Mouse (Mus musculus): ENCODE measurements around the gene Fam181a. TPM values are rescaled to one million over a fixed set of nuclear protein-coding genes. Genes with fewer than 3 reads are reported as not detected.
A peak's percentile ranks its signal among the peaks of the same experiment; 100 is the strongest.

The Fam181a gene
- polyA plus RNA-seq, 1 experiment from 2014 or later: 16.6 TPM

GRCm38 (mm10) chr12:103282936-103283335 is 27.8 kb upstream of the Fam181a start:
- Histone ChIP-seq H3K9ac (ENCODE audit: low read depth, low read length) (no peak overlapping the region), H3K4me3 (ENCODE audit: low read depth, low read length) (no peak overlapping the region), H3K27me3 (ENCODE audit: control insufficient read depth, insufficient read depth, low read length) (no peaks in the 10 kb centered on the region), H3K4me1 (replicated peaks; ENCODE audit: control insufficient read depth, insufficient read depth, low read length) (no peaks in the 10 kb centered on the region), H3K9me3 (ENCODE audit: control insufficient read depth, low read length) (peaks cover under 1% of the 10 kb centered on the region; the same call in 1 of the 2 replicates), H3K27ac (ENCODE audit: low read depth, low read length) (no peak overlapping the region), H3K4me2 (replicated peaks; ENCODE audit: low read depth, low read length) (no peak overlapping the region), H3K36me3 (ENCODE audit: control insufficient read depth, insufficient read depth, low read length) (no peaks in the 10 kb centered on the region)
- DNase-seq (ENCODE audit: low spot score): no peak
- WGBS: 71% methylated on average over 6 of the region's 6 CpGs
- ATAC-seq (ENCODE audit: low FRiP score): no peak

GRCm38 (mm10) chr12:103283411-103283810 is 27.4 kb upstream of the Fam181a start:
- no peak overlapping the region for H3K27ac ChIP-seq (ENCODE audit: low read depth, low read length)
- ATAC-seq (ENCODE audit: low FRiP score): no peak
- no peaks in the 10 kb centered on the region for H3K4me1 ChIP-seq (replicated peaks; ENCODE audit: control insufficient read depth, insufficient read depth, low read length)
- no peak overlapping the region for H3K4me3 ChIP-seq (ENCODE audit: low read depth, low read length)
- no peak overlapping the region for H3K9ac ChIP-seq (ENCODE audit: low read depth, low read length)
- no peaks in the 10 kb centered on the region for H3K27me3 ChIP-seq (ENCODE audit: control insufficient read depth, insufficient read depth, low read length)
- H3K9me3 ChIP-seq (ENCODE audit: control insufficient read depth, low read length): no peaks in the 10 kb centered on the region
- no peak for DNase-seq (ENCODE audit: low spot score)
- H3K36me3 ChIP-seq (ENCODE audit: control insufficient read depth, insufficient read depth, low read length): no peaks in the 10 kb centered on the region
- no peak overlapping the region for H3K4me2 ChIP-seq (replicated peaks; ENCODE audit: low read depth, low read length)
- WGBS: 91% methylated on average over 3 of the region's 3 CpGs

GRCm38 (mm10) chr12:103287276-103287675 is 23.5 kb upstream of the Fam181a start:
- Histone ChIP-seq H3K9me3 (ENCODE audit: control insufficient read depth, low read length) (no peaks in the 10 kb centered on the region), H3K4me3 (ENCODE audit: low read depth, low read length) (no peak overlapping the region), H3K27me3 (ENCODE audit: control insufficient read depth, insufficient read depth, low read length) (no peaks in the 10 kb centered on the region), H3K4me1 (replicated peaks; ENCODE audit: control insufficient read depth, insufficient read depth, low read length) (0 out of 2 replicates have a peak, but pooled peaks cover 2% of the 10 kb centered on the region), H3K36me3 (ENCODE audit: control insufficient read depth, insufficient read depth, low read length) (no peaks in the 10 kb centered on the region), H3K9ac (ENCODE audit: low read depth, low read length) (no peak overlapping the region), H3K4me2 (replicated peaks; ENCODE audit: low read depth, low read length) (no peak overlapping the region), H3K27ac (ENCODE audit: low read depth, low read length) (no peak overlapping the region)
- 91% methylated on average over 4 of the region's 4 CpGs for WGBS
- DNase-seq (ENCODE audit: low spot score) (no peak), ATAC-seq (ENCODE audit: low FRiP score) (no peak)

- no peaks in the 10 kb centered on the region for H3K27me3 ChIP-seq (ENCODE audit: control insufficient read depth, insufficient read depth, low read length)
- no peak for DNase-seq (ENCODE audit: low spot score)
- no peak for ATAC-seq (ENCODE audit: low FRiP score)
- no peak overlapping the region for H3K9ac ChIP-seq (ENCODE audit: low read depth, low read length)
- H3K4me3 ChIP-seq (ENCODE audit: low read depth, low read length): no peak overlapping the region
- 90% methylated on average over 3 of the region's 3 CpGs for WGBS
- 0 out of 2 replicates have a peak, but pooled peaks cover 2% of the 10 kb centered on the region for H3K4me1 ChIP-seq (replicated peaks; ENCODE audit: control insufficient read depth, insufficient read depth, low read length)
- H3K4me2 ChIP-seq (replicated peaks; ENCODE audit: low read depth, low read length): no peak overlapping the region
- no peak overlapping the region for H3K27ac ChIP-seq (ENCODE audit: low read depth, low read length)
- H3K9me3 ChIP-seq (ENCODE audit: control insufficient read depth, low read length): no peaks in the 10 kb centered on the region
- H3K36me3 ChIP-seq (ENCODE audit: control insufficient read depth, insufficient read depth, low read length): no peaks in the 10 kb centered on the region
Observed at GRCm38 (mm10) chr12:103292366-103292765, 18.4 kb upstream of the Fam181a start.

- 18% methylated on average over 4 of the region's 4 CpGs for WGBS
Observed at GRCm38 (mm10) chr12:103296292-103296691, 14.5 kb upstream of the Fam181a start.

GRCm38 (mm10) chr12:103300493-103300892 is 10.3 kb upstream of the Fam181a start:
- no peaks in the 10 kb centered on the region for H3K36me3 ChIP-seq (ENCODE audit: control insufficient read depth, insufficient read depth, low read length)
- H3K9me3 ChIP-seq (ENCODE audit: control insufficient read depth, low read length): no peaks in the 10 kb centered on the region
- no peaks in the 10 kb centered on the region for H3K27me3 ChIP-seq (ENCODE audit: control insufficient read depth, insufficient read depth, low read length)
- no peak for ATAC-seq (ENCODE audit: low FRiP score)
- 70% methylated on average over 9 of the region's 9 CpGs for WGBS
- H3K4me2 ChIP-seq (replicated peaks; ENCODE audit: low read depth, low read length): no peak overlapping the region
- H3K4me1 ChIP-seq (replicated peaks; ENCODE audit: control insufficient read depth, insufficient read depth, low read length): no peaks in the 10 kb centered on the region
- H3K9ac ChIP-seq (ENCODE audit: low read depth, low read length): no peak overlapping the region
- H3K4me3 ChIP-seq (ENCODE audit: low read depth, low read length): no peak overlapping the region
- DNase-seq (ENCODE audit: low spot score): no peak
- H3K27ac ChIP-seq (ENCODE audit: low read depth, low read length): no peak overlapping the region

More at GRCm38 (mm10) chr12:103296292-103296691, 14.5 kb upstream of the Fam181a start:
- 0 out of 2 replicates have a peak, but pooled peaks cover 2% of the 10 kb centered on the region for H3K4me1 ChIP-seq (replicated peaks; ENCODE audit: control insufficient read depth, insufficient read depth, low read length)
- no peak for DNase-seq (ENCODE audit: low spot score)
- no peak overlapping the region for H3K27ac ChIP-seq (ENCODE audit: low read depth, low read length)
- no peaks in the 10 kb centered on the region for H3K27me3 ChIP-seq (ENCODE audit: control insufficient read depth, insufficient read depth, low read length)
- no peak overlapping the region for H3K9ac ChIP-seq (ENCODE audit: low read depth, low read length)
- H3K36me3 ChIP-seq (ENCODE audit: control insufficient read depth, insufficient read depth, low read length): no peaks in the 10 kb centered on the region
- no peak overlapping the region for H3K4me3 ChIP-seq (ENCODE audit: low read depth, low read length)
- ATAC-seq (ENCODE audit: low FRiP score): no peak
- no peak overlapping the region for H3K4me2 ChIP-seq (replicated peaks; ENCODE audit: low read depth, low read length)
- no peaks in the 10 kb centered on the region for H3K9me3 ChIP-seq (ENCODE audit: control insufficient read depth, low read length)

GRCm38 (mm10) chr12:103301645-103302044 is 9.1 kb upstream of the Fam181a start:
- Histone ChIP-seq H3K4me2 (replicated peaks; ENCODE audit: low read depth, low read length) (no peak overlapping the region), H3K9me3 (ENCODE audit: control insufficient read depth, low read length) (no peaks in the 10 kb centered on the region), H3K27ac (ENCODE audit: low read depth, low read length) (no peak overlapping the region), H3K36me3 (ENCODE audit: control insufficient read depth, insufficient read depth, low read length) (no peaks in the 10 kb centered on the region), H3K9ac (ENCODE audit: low read depth, low read length) (no peak overlapping the region), H3K4me3 (ENCODE audit: low read depth, low read length) (no peak overlapping the region), H3K27me3 (ENCODE audit: control insufficient read depth, insufficient read depth, low read length) (no peaks in the 10 kb centered on the region), H3K4me1 (replicated peaks; ENCODE audit: control insufficient read depth, insufficient read depth, low read length) (no peaks in the 10 kb centered on the region)
- 49% methylated on average over 2 of the region's 2 CpGs for WGBS
- DNase-seq (ENCODE audit: low spot score) (peak; percentile 77), ATAC-seq (ENCODE audit: low FRiP score) (no peak)

- H3K27ac ChIP-seq (ENCODE audit: low read depth, low read length): no peak overlapping the region
- 93% methylated on average over 1 of the region's 1 CpGs for WGBS
- no peak for ATAC-seq (ENCODE audit: low FRiP score)
Observed at GRCm38 (mm10) chr12:103302960-103303359, 7.8 kb upstream of the Fam181a start.

GRCm38 (mm10) chr12:103306224-103306623 is 4.6 kb upstream of the Fam181a start:
- Histone ChIP-seq H3K9me3 (ENCODE audit: control insufficient read depth, low read length) (no peaks in the 10 kb centered on the region), H3K36me3 (ENCODE audit: control insufficient read depth, insufficient read depth, low read length) (no peaks in the 10 kb centered on the region), H3K9ac (ENCODE audit: low read depth, low read length) (no peak overlapping the region), H3K27ac (ENCODE audit: low read depth, low read length) (no peak overlapping the region), H3K4me2 (replicated peaks; ENCODE audit: low read depth, low read length) (no peak overlapping the region), H3K4me3 (ENCODE audit: low read depth, low read length) (no peak overlapping the region), H3K27me3 (ENCODE audit: control insufficient read depth, insufficient read depth, low read length) (no peaks in the 10 kb centered on the region), H3K4me1 (replicated peaks; ENCODE audit: control insufficient read depth, insufficient read depth, low read length) (no peaks in the 10 kb centered on the region)
- DNase-seq (ENCODE audit: low spot score): peak; percentile 40
- 24% methylated on average over 2 of the region's 2 CpGs for WGBS
- ATAC-seq (ENCODE audit: low FRiP score): no peak

More at GRCm38 (mm10) chr12:103302960-103303359, 7.8 kb upstream of the Fam181a start:
- Histone ChIP-seq H3K36me3 (ENCODE audit: control insufficient read depth, insufficient read depth, low read length) (no peaks in the 10 kb centered on the region), H3K9ac (ENCODE audit: low read depth, low read length) (no peak overlapping the region), H3K4me1 (replicated peaks; ENCODE audit: control insufficient read depth, insufficient read depth, low read length) (no peaks in the 10 kb centered on the region), H3K9me3 (ENCODE audit: control insufficient read depth, low read length) (no peaks in the 10 kb centered on the region), H3K4me2 (replicated peaks; ENCODE audit: low read depth, low read length) (no peak overlapping the region), H3K4me3 (ENCODE audit: low read depth, low read length) (no peak overlapping the region), H3K27me3 (ENCODE audit: control insufficient read depth, insufficient read depth, low read length) (no peaks in the 10 kb centered on the region)
- DNase-seq (ENCODE audit: low spot score): no peak

Measured in hindbrain, embryonic 11.5 days (tissue).